In genomic region chr4:155694111-155694481, GRCm38 (mm10) we compare ENCODE assay signal across 8 mouse cellular contexts. TPM values are rescaled to one million over a fixed set of nuclear protein-coding genes. Genes with fewer than 3 reads are reported as not detected.
DNase-seq lines count a peak whose midpoint lies in the region; ATAC-seq and TF ChIP-seq lines count a peak whose summit lies in the region.

TSS of gene Fndc10 (plus strand) at chr4:155694342.

- peaks cover 14% of the 10 kb centered on the region; the same call in 1 of the 2 replicates for H3K27me3 ChIP-seq in embryonic facial prominence, embryonic 13.5 days
- H3K27me3 ChIP-seq in kidney, embryonic 16.5 days (ENCODE audit: insufficient read depth, low read length): 0 out of 2 replicates have a peak, but pooled peaks cover 2% of the 10 kb centered on the region
- peaks cover 6% of the 10 kb centered on the region; the same call in 1 of the 2 replicates for H3K27me3 ChIP-seq in liver, adult 2 months (ENCODE audit: control insufficient read depth, insufficient read depth, low read length)
- no peaks in the 10 kb centered on the region for H3K27me3 ChIP-seq in midbrain, postnatal 0 days (ENCODE audit: insufficient read depth, low read length)

- no peak for TF ChIP-seq POLR2A in liver, adult 2 months (IDR thresholded peaks at IDR 0.05; ENCODE audit: extremely low read depth, insufficient read depth, low read length)

- H3K27ac ChIP-seq in embryonic facial prominence, embryonic 13.5 days: peak within 1 kb of the TSS; percentile 82
- no peak within 1 kb of the TSS for H3K27ac ChIP-seq in kidney, embryonic 16.5 days (ENCODE audit: low read length)
- no peak within 1 kb of the TSS for H3K27ac ChIP-seq in liver, adult 2 months (replicated peaks; ENCODE audit: insufficient read depth, low read depth, low read length)
- H3K27ac ChIP-seq in midbrain, postnatal 0 days (ENCODE audit: low read depth, low read length): peak within 1 kb of the TSS; percentile 97

- H3K9me3 ChIP-seq in embryonic facial prominence, embryonic 13.5 days: no peaks in the 10 kb centered on the region
- H3K9me3 ChIP-seq in kidney, embryonic 16.5 days (ENCODE audit: low read length): no peaks in the 10 kb centered on the region
- H3K9me3 ChIP-seq in midbrain, postnatal 0 days (ENCODE audit: low read length): no peaks in the 10 kb centered on the region

- 0 out of 2 replicates have a peak, but pooled peaks have one; percentile 0 for TF ChIP-seq CTCF in liver, adult 2 months (IDR thresholded peaks at IDR 0.05; ENCODE audit: low read depth, low read length)
- peak; percentile 49 for TF ChIP-seq CTCF in midbrain, postnatal 0 days (IDR thresholded peaks at IDR 0.05)

- H3K4me1 ChIP-seq in embryonic facial prominence, embryonic 13.5 days: peaks cover 24% of the 10 kb centered on the region
- H3K4me1 ChIP-seq in kidney, embryonic 16.5 days (ENCODE audit: insufficient read depth, low read length): peaks cover 11% of the 10 kb centered on the region
- no peaks in the 10 kb centered on the region for H3K4me1 ChIP-seq in liver, adult 2 months (ENCODE audit: control insufficient read depth, insufficient read depth, low read length)
- peaks cover 18% of the 10 kb centered on the region for H3K4me1 ChIP-seq in midbrain, postnatal 0 days (ENCODE audit: insufficient read depth, low read length)

- ATAC-seq in embryonic facial prominence, embryonic 13.5 days (ENCODE audit: insufficient number of reproducible peaks, insufficient read depth, low FRiP score, low TSS enrichment, low read depth): peak; percentile 79
- peak; percentile 85 for ATAC-seq in kidney, embryonic 16.5 days (ENCODE audit: low FRiP score, low TSS enrichment)
- ATAC-seq in midbrain, postnatal 0 days (ENCODE audit: low FRiP score): peak; percentile 90

- 1% methylated on average over 27 of the region's 47 CpGs for WGBS in embryonic facial prominence, embryonic 13.5 days
- WGBS in kidney, embryonic 16.5 days: 1% methylated on average over 33 of the region's 47 CpGs
- WGBS in liver, adult 2 months: under 1% methylated on average over 46 of the region's 47 CpGs
- WGBS in midbrain, postnatal 0 days: 0% methylated on average over 29 of the region's 47 CpGs

- peak within 1 kb of the TSS; percentile 95 for H3K4me2 ChIP-seq in embryonic facial prominence, embryonic 13.5 days
- H3K4me2 ChIP-seq in kidney, embryonic 16.5 days (replicated peaks; ENCODE audit: low read depth, low read length): peak within 1 kb of the TSS; percentile 97
- peak within 1 kb of the TSS; percentile 95 for H3K4me2 ChIP-seq in midbrain, postnatal 0 days (ENCODE audit: low read depth, low read length, poor library complexity, severe bottlenecking)

- H3K36me3 ChIP-seq in embryonic facial prominence, embryonic 13.5 days: no peaks in the 10 kb centered on the region
- no peaks in the 10 kb centered on the region for H3K36me3 ChIP-seq in kidney, embryonic 16.5 days (ENCODE audit: insufficient read depth, low read length)
- no peaks in the 10 kb centered on the region for H3K36me3 ChIP-seq in liver, adult 2 months (ENCODE audit: control insufficient read depth, insufficient read depth, low read length)
- H3K36me3 ChIP-seq in midbrain, postnatal 0 days (ENCODE audit: insufficient read depth, low read length): no peaks in the 10 kb centered on the region

- peak within 1 kb of the TSS; percentile 72 for H3K4me3 ChIP-seq in embryonic facial prominence, embryonic 13.5 days
- H3K4me3 ChIP-seq in kidney, embryonic 16.5 days (ENCODE audit: low read length): peak within 1 kb of the TSS; percentile 71
- peak within 1 kb of the TSS; percentile 49 for H3K4me3 ChIP-seq in liver, adult 2 months (ENCODE audit: insufficient read depth, low read depth, low read length)
- peak within 1 kb of the TSS; percentile 71 for H3K4me3 ChIP-seq in midbrain, postnatal 0 days (ENCODE audit: low read depth, low read length)

- H3K79me2 ChIP-seq in liver, adult 2 months (ENCODE audit: control insufficient read depth, insufficient read depth, low read length): no peaks in the 10 kb centered on the region

- peak within 1 kb of the TSS; percentile 87 for H3K9ac ChIP-seq in embryonic facial prominence, embryonic 13.5 days
- H3K9ac ChIP-seq in kidney, embryonic 16.5 days (replicated peaks; ENCODE audit: low read length): peak within 1 kb of the TSS; percentile 82
- H3K9ac ChIP-seq in liver, adult 2 months (ENCODE audit: low read depth, low read length): peak within 1 kb of the TSS; percentile 24
- peak within 1 kb of the TSS; percentile 87 for H3K9ac ChIP-seq in midbrain, postnatal 0 days (replicated peaks; ENCODE audit: low read length, poor library complexity, severe bottlenecking)

- peak; percentile 51 for DNase-seq in ovary, adult 18-20 months (ENCODE audit: low spot score)
- no peak for DNase-seq in ovary, postnatal 14 days (ENCODE audit: low spot score)
- DNase-seq in heart, adult 8-10 months (ENCODE audit: low spot score): peak; percentile 50
- DNase-seq in liver, adult 2 months (ENCODE audit: extremely low read depth, low read depth, low spot score): no peak
- peak; percentile 73 for DNase-seq in midbrain, postnatal 0 days (ENCODE audit: low spot score)
- peak; percentile 54 for DNase-seq in testis, postnatal 14 days (ENCODE audit: low spot score)

RNA-seq across cellular contexts. Expression of gene Fndc10, which starts in this region (rescaled TPM):
- polyA plus RNA-seq in embryonic facial prominence, embryonic 13.5 days (2015; fragmentation: Nextera tagmentation; extraction: Ambion mirVana): 6.5 and 8.7 TPM in 2 replicates
- 1 to 10 TPM in 3 of 4 experiments, under 1 TPM in 1; 0.98 to 2.4 (median 1.3) TPM for total RNA-seq in heart, adult 8-10 months (2022)
- 2.5 and 2.8 TPM in 2 replicates for polyA plus RNA-seq in kidney, embryonic 16.5 days (2015; fragmentation: Nextera tagmentation; extraction: Ambion mirVana)
- 0.37 and 0.54 TPM in 2 replicates for total RNA-seq in liver, adult 2 months (2014; rRNA removed)
- 0.77 and 1.2 TPM in 2 replicates for polyA plus RNA-seq in liver, adult 2 months (2012; rRNA removed)
- 43.8 and 46.4 TPM in 2 replicates for total RNA-seq in midbrain, postnatal 0 days (2014; rRNA removed)
- 24.3 and 27.4 TPM in 2 replicates for polyA plus RNA-seq in midbrain, postnatal 0 days (2015; fragmentation: Nextera tagmentation; extraction: Ambion mirVana)

Comparison
In these comparisons a context has a peak if more than half of its experiments do, and no peak if none do; other contexts are left out.
1. RNA of gene Fndc10 (total RNA-seq): 43.8 to 46.4 TPM in midbrain, postnatal 0 days; 0.98 to 2.4 TPM in heart, adult 8-10 months and 0.37 to 0.54 TPM in liver, adult 2 months; every median in the first group is over 10 times any median in the second.
2. DNase-seq: peak in ovary, adult 18-20 months (single experiment), heart, adult 8-10 months (single experiment), midbrain, postnatal 0 days (single experiment) and testis, postnatal 14 days (single experiment); none in ovary, postnatal 14 days (single experiment) and liver, adult 2 months (single experiment).
3. H3K27ac ChIP-seq: peak in embryonic facial prominence, embryonic 13.5 days (single experiment) and midbrain, postnatal 0 days (single experiment); none in kidney, embryonic 16.5 days (single experiment) and liver, adult 2 months (single experiment).
4. H3K9ac ChIP-seq: peak in every context shown above with its lines; median percentile 87 in embryonic facial prominence, embryonic 13.5 days; 87 in midbrain, postnatal 0 days; 82 in kidney, embryonic 16.5 days; 24 in liver, adult 2 months.
5. Peak in every context shown above with its lines, with median percentiles within 50 percentile points of each other: ATAC-seq, H3K4me2 ChIP-seq and H3K4me3 ChIP-seq.